Mouse (Mus musculus) CD4-positive, CD25-positive, alpha-beta regulatory T cell, adult 4 months (primary cell): ENCODE data around the gene Ctdsp1. TPM values are rescaled to one million over a fixed set of nuclear protein-coding genes. Genes with fewer than 3 reads are reported as not detected.
A peak's percentile ranks its signal among the peaks of the same experiment; 100 is the strongest.

ENCODE experiments used
- ATAC-seq: one replicate; pipeline ENCODE4 v1.8.0; 2017
- polyA plus RNA-seq, 2 experiments: library from polyadenylated mRNA; unstranded; fragments of 100-300 nt; shearing (Covaris generic); gene quantifications; one replicate each; pipeline ENCODE4 v1.2.1; 2017

The Ctdsp1 gene
- 10 to 100 TPM; 39.8 to 48.3 TPM for polyA plus RNA-seq

DNA sequence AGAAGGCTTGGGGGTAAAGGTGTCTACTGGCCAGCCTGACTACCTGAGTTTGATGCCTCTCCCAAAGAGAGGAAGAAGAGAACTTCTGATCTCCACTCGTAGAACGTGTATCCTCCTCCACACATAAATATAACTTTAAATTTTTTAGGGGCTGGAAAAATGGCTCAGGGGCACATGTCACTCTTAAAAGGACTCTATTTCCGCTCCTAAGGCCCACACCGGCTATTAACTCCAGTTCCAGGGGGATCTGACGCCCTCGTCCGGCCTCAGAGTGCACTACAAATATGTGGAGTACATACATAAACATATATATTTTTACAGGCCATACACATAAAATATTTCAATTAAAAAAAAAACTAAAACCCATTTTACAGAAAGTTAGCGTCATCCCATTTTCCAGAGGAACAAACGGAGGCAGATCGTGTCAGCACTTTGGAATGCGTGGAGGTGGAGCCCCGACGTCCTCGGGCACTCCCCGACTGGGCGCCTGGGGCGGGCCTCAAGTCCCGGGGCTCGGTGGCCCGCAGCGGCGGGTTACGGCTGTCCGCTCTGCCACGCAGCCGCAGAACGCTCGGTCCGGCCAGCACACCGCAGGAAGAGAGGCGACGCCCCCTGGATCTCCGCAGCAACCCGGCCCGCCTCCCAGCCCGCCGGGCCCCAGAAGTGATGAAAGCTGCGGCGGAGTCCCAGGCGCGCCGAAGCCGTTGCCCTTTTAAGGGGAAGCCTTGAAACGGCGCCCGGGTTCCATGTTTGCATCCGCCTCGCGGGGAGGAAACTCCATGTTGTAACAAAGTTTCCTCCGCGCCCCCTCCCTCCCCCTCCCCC, at the start of gene Ctdsp1:
Gene Ctdsp1 (plus strand): TSS at position 586 of the 825 bp plus-strand sequence.
- ATAC-seq: peak; percentile 56

DNA sequence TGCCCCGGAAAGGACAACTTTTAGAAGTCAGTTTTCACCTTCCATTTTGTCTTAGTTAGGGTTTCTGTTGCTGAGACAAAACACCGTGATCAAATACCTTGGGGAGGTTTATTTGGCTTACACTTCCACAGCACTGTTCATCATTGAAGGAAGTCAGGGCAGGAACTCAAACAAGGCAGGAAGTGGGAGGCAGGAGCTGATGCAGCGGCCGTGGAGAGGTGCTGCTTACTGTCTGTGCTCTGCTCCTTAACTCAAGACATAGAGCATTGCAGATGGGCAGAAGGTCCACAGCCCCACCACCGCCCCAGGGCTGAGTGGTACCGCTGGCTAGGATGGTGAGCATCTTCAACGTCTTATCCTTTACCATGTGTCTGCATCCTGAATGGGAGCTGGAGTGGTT, 49.4 kb upstream of the Ctdsp1 start:
- peak; percentile 67 for ATAC-seq

DNA sequence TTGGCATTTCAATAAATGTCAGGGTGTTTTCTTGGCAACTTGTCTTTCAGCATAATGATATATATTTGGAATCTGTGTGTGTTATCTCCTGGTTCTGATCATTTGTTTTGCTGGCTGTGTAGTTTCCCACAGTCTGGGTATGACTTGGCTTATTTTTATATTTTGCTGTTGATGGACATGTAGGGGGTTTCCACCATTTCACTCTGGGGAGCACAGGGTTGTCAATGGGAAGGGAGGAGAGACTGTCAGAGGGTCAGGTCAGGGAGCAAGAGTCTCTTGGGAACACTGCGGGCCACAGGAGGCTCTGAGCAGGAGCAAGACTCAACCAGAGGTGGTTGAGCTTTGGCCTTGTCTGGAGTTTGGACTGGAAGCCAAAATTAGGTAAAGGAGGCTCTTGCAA, 49.0 kb upstream of the Ctdsp1 start:
- ATAC-seq: peak; percentile 57

DNA sequence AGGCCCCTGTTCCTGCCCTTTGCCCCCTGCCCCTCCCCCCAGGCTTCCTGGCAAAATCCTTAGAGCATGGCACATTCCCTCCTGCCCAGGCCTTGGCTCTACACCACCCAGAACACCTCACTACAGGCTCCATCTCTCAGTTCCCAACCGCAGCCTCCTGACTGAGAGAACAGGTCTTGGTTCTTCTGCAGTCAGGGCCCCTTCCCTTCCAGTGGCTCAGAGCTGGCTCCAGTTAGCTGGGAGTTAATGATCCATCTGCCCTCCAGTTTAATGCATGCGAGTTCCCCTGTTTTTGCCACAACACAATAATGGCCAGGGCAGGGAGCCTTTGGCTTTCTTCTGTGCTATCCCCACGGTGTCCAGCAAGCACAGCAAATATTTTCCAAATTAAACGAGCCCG, 48.1 kb upstream of the Ctdsp1 start:
- no peak for ATAC-seq

DNA sequence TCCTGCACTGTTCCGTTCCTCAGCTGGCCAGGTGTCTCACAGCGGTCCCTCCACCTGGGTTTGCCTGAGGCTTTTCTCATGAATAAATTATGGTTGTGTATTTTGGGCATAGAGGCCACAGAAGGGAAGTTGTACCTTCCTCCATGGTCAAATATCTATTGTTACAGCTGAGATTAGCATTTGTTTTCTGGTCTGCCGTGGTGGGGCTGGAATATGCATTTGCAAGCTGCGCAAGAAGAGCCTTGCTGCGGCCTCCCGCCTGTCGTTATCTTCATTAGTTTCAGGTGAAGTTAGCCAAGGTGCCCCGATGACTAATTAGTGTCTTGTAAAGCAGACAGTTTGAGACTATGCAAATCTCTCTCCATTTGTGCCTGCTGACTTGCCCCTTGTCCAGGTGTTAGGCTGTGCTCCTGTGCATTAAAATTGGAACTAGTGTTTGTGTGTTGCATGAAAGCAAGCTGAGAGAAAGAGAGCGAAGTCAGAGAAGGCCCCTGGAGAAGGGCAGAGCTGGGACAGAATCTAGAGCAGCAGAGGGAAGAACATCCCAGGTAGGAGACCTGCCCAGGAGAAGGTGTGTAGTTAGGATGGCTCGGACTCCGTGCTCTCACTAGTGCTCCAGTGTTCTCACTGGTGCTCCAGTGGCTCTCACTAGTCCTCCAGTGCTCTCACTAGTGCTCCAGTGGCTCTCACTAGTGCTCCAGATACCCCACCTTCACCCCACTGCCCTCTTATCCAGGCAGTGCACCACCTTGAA, 47.0 kb upstream of the Ctdsp1 start:
- no peak for ATAC-seq

DNA sequence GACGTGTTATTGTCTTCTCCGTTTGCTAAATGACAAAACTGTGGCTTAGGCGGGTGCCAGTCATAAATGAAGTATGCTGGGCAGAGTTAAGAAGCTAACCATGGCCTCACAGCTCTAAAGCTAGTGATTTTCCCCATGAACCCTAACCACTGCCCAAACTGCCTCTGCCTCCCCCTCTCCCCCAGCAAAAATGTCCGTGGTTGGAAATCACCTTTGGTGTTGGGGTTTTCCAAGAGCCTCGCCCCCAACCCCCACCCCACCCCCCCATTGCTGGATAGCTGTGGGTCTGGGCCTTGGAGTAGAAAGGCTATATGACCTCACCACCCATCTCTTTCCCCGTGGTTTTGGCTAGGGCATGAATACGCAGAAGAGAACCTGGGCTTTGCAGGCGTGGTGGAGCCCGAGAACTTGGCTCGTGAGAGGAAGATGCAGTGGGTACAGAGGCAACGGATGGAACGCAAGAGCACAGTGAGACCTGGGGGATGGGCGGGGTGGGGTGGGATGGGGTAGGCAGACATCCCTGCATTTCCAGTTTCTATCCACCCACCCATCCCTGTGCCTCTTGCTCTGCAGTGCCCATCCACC, 40.0 kb upstream of the Ctdsp1 start:
- peak; percentile 51 for ATAC-seq

DNA sequence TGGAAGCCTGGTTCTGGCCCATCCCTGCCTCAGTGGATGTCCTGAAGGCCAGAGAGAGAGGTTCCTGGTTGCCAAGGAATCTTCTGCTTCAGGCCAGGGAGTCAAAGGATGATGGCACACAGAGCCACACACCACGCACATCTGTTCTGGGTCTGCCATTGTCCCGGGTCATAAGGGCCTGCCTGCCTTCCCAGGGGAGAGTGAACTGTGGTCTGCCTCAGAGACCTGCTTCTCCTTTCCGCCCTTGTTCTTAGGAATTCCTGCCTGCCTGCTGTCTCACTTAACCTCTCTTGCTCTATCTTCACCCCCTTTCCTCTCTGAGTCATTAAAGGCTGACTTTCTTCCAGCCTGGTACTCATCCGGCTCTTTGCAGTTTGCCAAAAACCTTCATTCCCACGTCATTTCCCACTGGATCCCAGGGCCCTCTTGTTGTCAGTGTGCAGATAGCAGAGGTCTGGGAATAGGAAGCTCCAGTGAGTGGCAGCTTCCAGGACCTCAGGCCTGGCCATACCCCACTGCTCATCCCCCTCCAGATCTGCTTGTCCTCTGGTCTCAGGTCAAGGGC, 38.7 kb upstream of the Ctdsp1 start:
- ATAC-seq: no peak

DNA sequence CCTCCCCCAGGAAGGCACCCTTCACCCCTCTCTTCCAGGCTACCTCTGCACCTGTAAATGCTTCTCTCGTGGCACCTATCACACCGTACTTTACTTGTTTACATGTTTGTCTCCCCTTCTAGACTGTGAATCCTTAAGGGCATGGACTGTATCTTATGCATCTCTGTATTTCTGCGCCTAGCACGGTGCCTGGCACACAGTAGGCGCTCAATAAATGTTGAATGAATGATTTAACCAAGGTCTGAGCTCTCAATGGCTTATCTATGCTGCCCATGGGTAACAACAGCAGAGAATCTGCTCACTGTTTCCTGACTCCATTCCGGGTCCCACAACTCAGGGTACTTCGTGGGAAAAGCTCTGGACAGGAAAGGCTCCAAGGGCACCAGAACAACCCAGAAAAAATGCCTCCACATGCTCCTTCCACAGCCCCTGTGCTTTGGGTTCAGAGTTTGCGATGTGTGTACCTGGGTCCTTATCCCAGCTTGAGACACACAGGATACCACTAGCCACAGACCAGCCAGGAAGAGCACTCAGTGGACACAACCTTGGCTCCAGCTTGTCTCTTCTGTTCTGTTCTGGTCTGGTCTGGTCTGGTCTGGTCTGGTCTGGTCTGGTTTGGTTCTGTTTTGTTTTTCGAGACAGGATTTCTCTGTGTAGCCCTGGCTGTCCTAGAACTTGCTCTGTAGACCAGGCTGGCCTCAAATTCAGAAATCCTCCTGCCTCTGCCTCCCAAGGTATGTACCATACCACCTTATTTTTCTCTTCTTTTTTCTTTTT, 37.7 kb upstream of the Ctdsp1 start:
- no peak for ATAC-seq

DNA sequence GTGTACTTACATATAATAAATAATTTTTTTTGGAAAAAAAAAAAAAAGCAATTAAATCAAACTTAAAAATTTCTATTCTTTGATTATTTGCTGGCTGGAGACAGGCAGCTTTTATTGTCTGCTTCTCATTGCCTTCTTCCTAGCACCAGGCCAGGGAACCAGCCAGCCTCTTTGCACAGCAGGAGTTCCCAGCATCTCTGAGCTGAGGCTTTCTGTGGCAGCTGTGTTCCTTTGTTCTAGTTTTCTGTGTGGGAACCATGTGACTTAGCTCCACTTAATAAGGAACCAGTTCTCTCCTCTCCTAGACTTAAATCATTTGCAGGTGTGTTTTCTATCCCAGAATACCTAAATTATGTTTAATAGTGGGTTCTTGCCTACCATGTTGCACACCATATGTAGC, 33.8 kb upstream of the Ctdsp1 start:
- ATAC-seq: no peak

DNA sequence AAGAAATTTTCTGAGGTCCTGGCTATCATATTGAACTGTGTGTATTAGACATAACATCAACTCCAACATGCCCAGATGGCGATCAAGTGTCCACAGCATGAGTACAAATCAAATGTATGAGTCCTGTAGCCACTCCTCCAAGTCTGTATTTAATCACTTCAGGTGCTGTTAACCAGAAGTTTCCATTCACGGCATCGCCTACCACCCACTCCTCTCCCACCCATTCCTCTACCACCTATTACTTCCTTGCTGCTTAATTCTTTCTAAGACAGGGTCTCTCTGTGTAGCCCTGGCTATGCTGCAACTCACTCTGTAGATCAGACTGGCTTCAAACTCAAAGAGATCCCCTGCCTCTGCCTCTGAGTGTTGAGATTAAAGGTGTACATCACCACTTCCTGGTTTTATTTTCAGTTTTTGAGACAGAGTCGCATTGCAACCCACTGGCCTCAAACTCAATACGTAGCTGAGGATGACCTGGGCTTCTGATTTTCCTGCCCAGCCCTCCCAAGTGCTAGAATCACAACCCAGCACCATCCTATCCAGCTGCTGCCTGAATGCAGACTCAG, 31.3 kb upstream of the Ctdsp1 start:
- peak; percentile 53 for ATAC-seq

DNA sequence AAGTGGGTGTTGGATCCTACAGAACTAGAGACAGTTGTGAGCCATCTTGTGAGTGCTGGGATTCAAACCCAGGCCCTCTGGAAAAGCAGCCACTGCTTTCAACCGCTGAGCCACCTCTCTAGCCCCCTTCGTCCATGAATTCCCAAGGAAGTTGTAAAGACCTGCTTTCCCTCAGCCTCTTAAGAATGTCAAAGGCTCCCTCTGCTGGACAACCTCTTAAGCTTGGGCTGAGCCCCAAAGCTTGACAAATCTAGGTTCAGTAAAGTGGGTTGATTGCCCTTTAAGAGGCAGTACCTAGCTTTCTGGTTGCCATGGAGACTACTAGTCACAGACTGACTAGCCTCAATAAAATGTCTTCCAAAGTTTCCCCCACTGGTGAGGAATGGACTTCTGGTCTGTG, 29.5 kb upstream of the Ctdsp1 start, which contains the start of gene Catip:
Gene Catip (plus strand): TSS at position 297 of the 400 bp plus-strand sequence.
- ATAC-seq: peak; percentile 78

DNA sequence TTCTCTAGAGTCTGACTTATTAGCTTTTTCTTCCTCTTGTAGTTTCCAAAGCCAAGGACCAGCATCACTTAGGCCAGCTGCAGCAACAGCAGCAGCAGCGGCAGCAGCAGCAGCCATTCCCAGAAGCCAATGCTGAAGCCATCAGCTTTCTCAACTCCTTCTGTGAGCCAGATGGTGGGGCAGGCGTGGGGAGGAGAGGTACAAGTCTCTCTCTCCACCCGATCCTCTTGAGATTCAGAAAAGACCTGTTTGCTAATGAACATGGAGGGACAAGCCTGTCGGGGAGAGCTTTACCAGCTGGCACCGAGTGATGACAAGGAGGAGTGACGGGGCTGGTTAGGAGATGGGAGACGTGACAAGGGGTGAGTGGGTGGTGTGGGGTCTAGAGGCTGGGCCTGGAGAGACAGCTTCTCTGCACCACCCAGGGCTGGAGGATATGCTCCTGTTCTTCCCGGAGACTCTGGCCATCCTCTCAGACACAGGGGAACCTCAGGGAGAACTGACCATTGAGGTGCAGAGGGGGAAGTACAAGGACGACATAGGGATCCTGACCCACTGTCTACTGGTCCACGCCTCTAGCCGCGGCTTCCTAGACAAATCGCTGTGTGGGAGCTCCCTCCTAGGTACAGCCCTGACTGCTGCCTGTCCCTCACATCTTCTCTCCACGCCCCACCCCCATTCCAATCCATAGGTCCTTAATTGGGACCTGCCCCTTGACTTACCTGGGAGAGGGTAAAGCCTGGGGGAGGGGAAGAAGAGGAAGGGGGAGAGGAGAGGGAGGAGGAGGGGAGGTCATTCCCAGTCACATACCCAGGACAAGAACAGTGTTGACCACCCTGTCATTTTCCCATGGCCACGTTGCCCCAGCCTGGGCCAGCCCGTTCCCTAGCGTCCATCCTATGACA, 28.7 kb upstream of the Ctdsp1 start:
- ATAC-seq: no peak

DNA sequence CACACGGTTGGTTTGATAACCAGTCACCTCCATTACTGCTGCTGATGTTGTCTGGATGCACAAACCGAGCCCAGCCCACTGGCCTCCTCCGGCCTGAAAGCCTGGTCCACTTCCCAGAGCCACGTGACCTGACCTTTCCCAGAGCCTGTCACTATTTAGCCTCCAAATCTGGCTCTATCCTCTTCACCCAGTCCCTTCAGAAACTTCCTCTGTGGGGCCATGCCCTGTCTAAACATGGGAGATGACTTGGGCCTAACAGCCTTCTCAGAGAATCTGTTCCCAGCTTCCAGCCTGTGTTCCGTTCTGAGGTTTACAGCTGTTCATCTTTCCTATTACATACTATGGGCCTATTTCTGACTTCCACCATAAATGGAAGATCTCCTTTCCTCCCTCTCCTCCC, 27.9 kb upstream of the Ctdsp1 start:
- ATAC-seq: no peak

DNA sequence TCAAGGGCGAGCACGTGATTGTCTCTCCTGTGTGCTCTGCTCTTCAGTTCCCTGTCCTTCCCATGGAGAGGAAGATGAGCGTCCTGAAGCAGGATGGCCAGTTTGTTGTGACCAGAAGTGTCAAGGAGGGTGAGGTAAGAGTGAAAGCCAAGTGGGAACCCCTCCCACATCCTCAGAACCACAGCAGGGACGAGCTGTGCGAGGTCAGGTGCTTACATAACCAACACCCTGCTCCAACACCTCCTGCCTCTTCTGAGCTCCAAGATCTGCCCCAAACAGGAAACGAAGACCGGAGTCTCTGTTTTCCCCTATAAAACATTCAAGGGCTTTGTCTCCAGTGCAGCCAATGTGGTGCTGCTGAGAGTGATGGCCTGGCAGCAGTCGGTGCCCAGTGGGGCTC, 27.0 kb upstream of the Ctdsp1 start:
- no peak for ATAC-seq

DNA sequence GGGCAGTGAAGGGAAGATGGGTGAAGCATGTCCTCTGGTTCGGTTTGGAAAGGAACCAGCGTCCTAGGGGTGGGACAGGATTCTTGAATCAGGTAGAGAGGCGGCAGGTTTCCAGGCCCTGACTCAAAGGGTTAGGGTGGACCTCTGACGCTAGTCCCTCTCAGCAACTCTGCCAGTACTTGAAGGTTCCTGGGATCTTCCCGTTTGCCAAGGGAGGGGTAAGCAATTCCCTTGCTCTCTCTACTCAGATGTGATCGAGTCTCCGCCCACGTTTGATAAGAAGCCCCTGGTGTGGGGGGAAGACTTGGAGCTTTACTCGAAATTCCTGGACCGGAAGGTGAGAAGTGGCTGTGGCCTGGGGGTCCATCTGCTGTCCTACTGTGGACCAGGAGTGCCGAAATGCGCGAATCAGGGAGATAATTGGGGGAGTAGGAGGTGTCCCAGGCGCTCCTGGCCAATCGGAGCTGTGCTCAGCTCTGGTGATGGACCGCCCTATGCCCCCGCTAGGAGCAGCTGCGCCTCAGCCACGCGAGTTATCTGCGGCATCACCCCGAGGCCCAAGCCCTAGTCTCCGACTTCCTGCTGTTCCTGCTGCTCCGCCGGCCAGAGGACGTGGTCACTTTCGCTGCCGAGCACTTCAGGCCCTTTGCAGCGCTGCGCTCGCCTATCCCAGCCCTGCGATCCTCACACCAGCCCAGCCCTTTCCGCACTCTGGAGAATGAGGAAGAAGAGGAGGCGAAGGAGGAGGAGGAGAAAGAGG, 23.2 kb upstream of the Ctdsp1 start:
- no peak for ATAC-seq

DNA sequence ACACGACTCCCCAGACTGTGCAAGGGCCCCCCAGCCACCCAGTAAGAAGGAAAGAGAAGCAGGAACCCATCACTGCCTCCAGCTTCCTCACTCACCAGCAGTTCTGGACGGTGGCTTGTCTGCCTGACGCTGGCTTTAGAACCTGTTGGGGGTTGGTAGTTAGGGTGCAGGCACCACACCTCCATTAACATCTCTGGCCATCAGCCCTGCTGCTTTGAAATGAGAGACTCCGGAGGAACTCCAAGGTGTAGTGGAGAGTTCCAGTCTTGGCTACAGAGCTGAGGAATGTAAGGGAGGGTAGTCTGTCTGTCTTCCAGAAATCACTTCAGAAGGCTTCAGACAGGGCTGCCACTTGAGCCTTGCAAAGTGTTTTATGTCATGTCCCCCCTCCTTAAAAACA, 21.3 kb upstream of the Ctdsp1 start:
- no peak for ATAC-seq

DNA sequence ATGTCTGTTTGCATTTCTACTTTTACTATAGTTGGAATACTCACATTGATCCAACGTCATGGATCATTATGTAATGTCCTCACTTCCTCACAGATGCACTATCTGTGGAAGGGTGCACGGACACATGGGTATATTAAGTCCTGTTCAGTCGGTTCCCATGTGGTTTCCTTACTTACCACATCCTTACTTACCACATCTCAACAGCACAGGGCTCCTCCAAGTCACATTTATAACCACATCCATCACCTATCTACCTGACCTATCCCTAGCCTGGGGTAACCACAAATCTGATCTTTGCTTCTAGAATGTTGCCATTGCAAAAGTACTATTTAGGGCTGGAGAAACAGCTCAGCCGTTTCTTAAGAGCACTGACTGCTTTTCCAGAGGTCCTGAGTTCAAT, 17.9 kb upstream of the Ctdsp1 start:
- no peak for ATAC-seq

DNA sequence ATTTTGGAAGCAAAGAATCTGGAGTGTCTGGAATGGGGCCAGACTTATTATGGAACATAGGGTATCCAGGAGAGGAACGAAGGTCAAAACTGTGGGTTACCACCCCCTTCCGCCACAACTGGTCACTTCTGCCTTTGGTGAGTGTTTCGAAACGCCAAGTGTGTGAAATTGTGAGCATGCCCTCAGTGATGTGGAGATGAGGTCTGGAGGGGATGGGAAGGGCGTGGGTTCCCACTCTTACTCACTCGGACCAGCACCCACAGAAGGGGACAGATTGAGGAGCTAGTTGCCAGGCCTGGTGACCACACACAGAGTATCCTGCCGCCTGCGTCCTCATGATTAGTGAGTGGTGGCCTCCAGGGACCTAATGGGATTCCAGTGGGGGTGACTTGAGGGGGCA, 16.3 kb upstream of the Ctdsp1 start, which contains the start of gene Slc11a1:
Gene Slc11a1 (plus strand): TSS at position 216 of the 400 bp plus-strand sequence.
- no peak for ATAC-seq

DNA sequence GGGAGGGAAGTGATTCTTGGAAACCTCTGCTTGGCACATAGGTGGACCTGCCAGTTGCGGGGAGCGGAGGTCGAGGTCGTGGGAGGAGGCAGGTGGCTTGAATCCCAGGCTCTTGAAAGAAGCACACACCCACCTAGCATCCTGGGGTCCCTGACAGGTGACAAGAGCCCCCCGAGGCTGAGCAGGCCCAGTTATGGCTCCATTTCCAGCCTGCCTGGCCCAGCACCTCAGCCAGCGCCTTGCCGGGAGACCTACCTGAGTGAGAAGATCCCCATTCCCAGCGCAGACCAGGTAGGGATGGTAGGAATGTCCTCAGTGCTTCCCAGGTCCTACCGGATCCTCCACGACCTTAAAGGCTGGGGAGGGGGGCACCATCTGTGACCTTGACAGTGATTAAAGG, 15.7 kb upstream of the Ctdsp1 start:
- ATAC-seq: no peak

DNA sequence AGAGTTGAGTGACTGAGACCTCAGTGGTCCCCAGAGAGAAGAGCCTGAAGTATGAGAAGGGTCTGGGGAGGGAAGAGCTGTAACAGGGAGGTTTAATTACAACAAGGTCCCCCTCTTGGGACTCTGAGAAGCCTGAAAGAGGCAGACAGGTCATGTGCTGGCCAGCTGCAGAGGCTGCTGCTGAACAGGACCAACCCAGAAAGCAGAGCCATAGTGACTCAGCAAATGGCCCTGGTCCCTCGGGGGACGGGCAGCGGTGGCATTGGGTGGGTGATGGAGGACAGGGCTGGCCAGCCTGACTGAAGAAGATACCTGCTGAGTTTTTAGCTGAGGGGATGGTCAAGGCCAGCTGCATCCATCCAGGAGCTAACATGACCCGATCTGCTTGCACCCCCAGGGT, 14.9 kb upstream of the Ctdsp1 start:
- ATAC-seq: no peak
